Mouse (Mus musculus) neural tube, embryonic 15.5 days (tissue): Measurements from ENCODE around the gene Prss28. TPM values are rescaled to one million over a fixed set of nuclear protein-coding genes. Genes with fewer than 3 reads are reported as not detected.
A peak's percentile ranks its signal among the peaks of the same experiment; 100 is the strongest.

Source experiments
- ATAC-seq: fragments of 200-750 bp; cut with Nextera tagmentation; 2 replicates; pipeline ENCODE4 v1.8.0; 2017; ENCODE audit warnings: mild to moderate bottlenecking, moderate TSS enrichment, moderate library complexity; ENCODE audit not compliant: low FRiP score
- H3K27ac ChIP-seq: fragments of 300-500 bp; sonication (generic); replicated peaks from 2 replicates; pipeline ENCODE4 v1.5.1; 2015; ENCODE audit warnings: mild to moderate bottlenecking, inconsistent platforms
- H3K27me3 ChIP-seq: fragments of 300-500 bp; sonication (generic); replicated peaks from 2 replicates; pipeline ENCODE4 v1.6.1; 2015; ENCODE audit warnings: inconsistent platforms
- H3K36me3 ChIP-seq: fragments of 300-500 bp; sonication (generic); 2 replicates; pipeline ENCODE4 v1.6.1; 2015; ENCODE audit warnings: inconsistent platforms
- H3K4me1 ChIP-seq: fragments of 300-500 bp; sonication (generic); 2 replicates; pipeline ENCODE4 v1.6.1; 2015; ENCODE audit warnings: inconsistent platforms
- H3K4me2 ChIP-seq: fragments of 300-500 bp; sonication (generic); 2 replicates; pipeline ENCODE4 v1.6.1; 2015; ENCODE audit warnings: inconsistent platforms, mild to moderate bottlenecking, moderate library complexity
- H3K4me3 ChIP-seq: fragments of 300-500 bp; sonication (generic); replicated peaks from 2 replicates; pipeline ENCODE4 v1.5.1; 2015; ENCODE audit warnings: mild to moderate bottlenecking, inconsistent platforms
- H3K9ac ChIP-seq: fragments of 300-500 bp; sonication (generic); replicated peaks from 2 replicates; pipeline ENCODE4 v1.6.1; 2015; ENCODE audit warnings: mild to moderate bottlenecking, inconsistent platforms
- H3K9me3 ChIP-seq: fragments of 300-500 bp; sonication (generic); replicated peaks from 2 replicates; pipeline ENCODE4 v1.6.1; 2016; ENCODE audit warnings: inconsistent platforms
- WGBS: fragments of 180-500 bp; shearing (Covaris S2); methylation state at CpG from one replicate; pipeline ENCODE4 v1.1.7; 2015; ENCODE audit warnings: mixed read lengths; 5-methylcytosine and 5-hydroxymethylcytosine counted together
- polyA plus RNA-seq: library from polyadenylated mRNA; unstranded; fragments of >200 nt; fragmentation: Nextera tagmentation; extraction: Ambion mirVana; gene quantifications from 2 replicates; pipeline ENCODE4 v1.2.1, GENCODE M21; 2015

The Prss28 gene
- polyA plus RNA-seq, result not detected in 2 replicates

DNA sequence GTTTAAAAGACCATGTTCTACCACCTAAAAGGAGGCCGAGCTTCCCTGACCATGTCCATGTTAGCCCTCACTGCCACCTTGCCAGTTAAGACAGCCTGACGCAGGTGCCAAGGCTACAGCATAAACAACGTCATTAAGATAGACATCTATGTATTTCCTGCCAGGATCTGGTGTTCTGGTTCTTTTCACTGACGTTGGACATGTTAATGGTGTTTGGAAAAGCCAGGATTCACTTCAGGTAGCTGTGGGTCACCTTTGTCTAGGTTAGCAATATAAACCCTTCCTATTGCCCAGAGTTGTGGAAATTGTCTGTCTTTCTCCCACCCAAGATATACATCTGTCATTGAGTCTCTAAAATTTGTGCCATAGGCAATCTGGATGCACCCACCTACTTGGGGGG, at the start of gene Prss28:
Prss28 (plus strand) TSS at position 301 of the 400 bp plus-strand sequence.
- H3K9ac ChIP-seq, result no peak within 1 kb of the TSS
- WGBS, result 78% methylated on average over 4 of the region's 4 CpGs

DNA sequence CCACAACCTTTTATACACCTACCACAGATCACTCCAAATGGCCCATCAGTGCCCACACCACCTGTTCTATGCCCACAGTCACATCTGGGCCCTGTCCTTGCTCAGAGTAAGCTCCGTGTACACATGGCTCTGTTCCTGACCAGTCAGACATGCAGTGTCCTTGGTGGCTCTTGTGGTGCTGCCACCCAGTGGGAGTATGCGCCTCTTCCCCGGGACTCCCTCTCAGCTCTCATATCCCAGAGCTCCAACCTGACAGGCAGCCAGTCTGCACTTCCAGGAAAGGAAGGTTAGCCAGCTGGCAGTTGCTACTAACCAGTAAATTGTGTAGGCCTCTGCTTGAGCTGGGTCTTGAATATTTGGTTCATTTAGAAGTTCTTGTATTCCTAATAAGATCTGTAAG, 44.0 kb upstream of the Prss28 start:
- no peaks in the 10 kb centered on the region for H3K9me3 ChIP-seq
- H3K36me3 ChIP-seq, result peaks cover 80% of the 10 kb centered on the region
- H3K27ac ChIP-seq, result no peak overlapping the region
- peaks cover 3% of the 10 kb centered on the region for H3K4me1 ChIP-seq
- no peak overlapping the region for H3K9ac ChIP-seq
- no peaks in the 10 kb centered on the region for H3K27me3 ChIP-seq
- H3K4me3 ChIP-seq, result no peak overlapping the region
- 63% methylated on average over 3 of the region's 3 CpGs for WGBS
- H3K4me2 ChIP-seq, result no peak overlapping the region
- ATAC-seq, result no peak

More for the DNA sequence above, at the start of gene Prss28:
- no peak for ATAC-seq
- no peak within 1 kb of the TSS for H3K4me2 ChIP-seq
- no peak within 1 kb of the TSS for H3K27ac ChIP-seq
- no peak within 1 kb of the TSS for H3K4me3 ChIP-seq
- H3K4me1 ChIP-seq, result no peaks in the 10 kb centered on the region
- H3K36me3 ChIP-seq, result no peaks in the 10 kb centered on the region
- H3K9me3 ChIP-seq, result no peaks in the 10 kb centered on the region
- no peaks in the 10 kb centered on the region for H3K27me3 ChIP-seq

DNA sequence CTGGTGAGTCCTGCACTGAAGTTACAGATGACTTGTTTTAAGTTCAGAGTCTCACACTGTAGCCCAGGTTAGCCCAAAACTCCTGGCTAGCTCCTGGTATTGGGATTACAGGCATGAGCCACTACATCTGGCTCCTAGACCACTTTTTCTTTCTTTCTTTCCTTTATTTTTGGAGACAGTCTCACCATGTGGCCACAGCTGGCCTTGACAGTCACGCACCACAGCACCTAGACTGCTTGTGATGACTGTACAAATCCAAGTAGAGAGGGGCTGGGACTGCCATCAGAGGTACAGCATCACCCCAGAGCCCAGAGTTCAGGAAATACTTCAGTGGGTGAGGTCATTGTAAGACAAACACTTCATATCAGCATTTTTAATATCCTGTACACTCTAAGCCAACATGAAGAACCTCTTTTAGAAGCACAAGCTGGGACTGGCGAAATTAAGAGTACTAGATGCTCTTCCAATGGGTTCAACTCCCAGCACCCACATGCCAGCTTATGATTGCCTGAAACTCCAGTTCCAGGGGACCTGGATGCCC, 37.6 kb upstream of the Prss28 start:
- 92% methylated on average over 2 of the region's 2 CpGs for WGBS

DNA sequence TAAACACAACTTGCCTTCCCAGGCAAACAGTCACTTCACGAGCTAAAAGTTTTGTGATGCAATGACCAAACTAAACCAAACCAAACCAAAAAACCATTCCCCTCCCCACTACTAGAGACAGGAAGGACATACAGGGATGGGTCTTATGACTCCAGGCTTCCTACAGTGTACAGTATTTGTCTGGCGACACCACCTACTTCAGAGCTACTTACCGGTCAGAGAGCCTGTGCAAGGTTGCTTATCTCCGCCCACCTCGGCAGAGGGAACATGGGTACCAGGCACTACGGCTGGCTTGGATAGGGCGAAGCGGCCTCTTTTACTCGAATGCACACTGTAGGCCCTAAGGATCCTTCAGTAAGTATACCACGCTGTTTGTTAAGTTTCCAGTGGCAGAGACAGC, 36.1 kb upstream of the Prss28 start:
- H3K27me3 ChIP-seq, result no peaks in the 10 kb centered on the region
- H3K4me1 ChIP-seq, result peaks cover 42% of the 10 kb centered on the region
- H3K9ac ChIP-seq, result peak overlapping the region; percentile 79
- H3K4me2 ChIP-seq, result peak overlapping the region; percentile 97
- 0% methylated on average over 10 of the region's 10 CpGs for WGBS
- peaks cover 21% of the 10 kb centered on the region for H3K36me3 ChIP-seq
- ATAC-seq, result no peak
- peak overlapping the region; percentile 74 for H3K4me3 ChIP-seq
- peak overlapping the region; percentile 99 for H3K27ac ChIP-seq
- H3K9me3 ChIP-seq, result no peaks in the 10 kb centered on the region

More for the DNA sequence above, 37.6 kb upstream of the Prss28 start:
- H3K36me3 ChIP-seq, result peaks cover 36% of the 10 kb centered on the region
- peak overlapping the region; percentile 74 for H3K4me3 ChIP-seq
- H3K4me1 ChIP-seq, result peaks cover 42% of the 10 kb centered on the region
- no peak overlapping the region for H3K27ac ChIP-seq
- no peaks in the 10 kb centered on the region for H3K27me3 ChIP-seq
- H3K9me3 ChIP-seq, result no peaks in the 10 kb centered on the region
- ATAC-seq, result no peak
- H3K9ac ChIP-seq, result no peak overlapping the region
- H3K4me2 ChIP-seq, result peak overlapping the region; percentile 97

DNA sequence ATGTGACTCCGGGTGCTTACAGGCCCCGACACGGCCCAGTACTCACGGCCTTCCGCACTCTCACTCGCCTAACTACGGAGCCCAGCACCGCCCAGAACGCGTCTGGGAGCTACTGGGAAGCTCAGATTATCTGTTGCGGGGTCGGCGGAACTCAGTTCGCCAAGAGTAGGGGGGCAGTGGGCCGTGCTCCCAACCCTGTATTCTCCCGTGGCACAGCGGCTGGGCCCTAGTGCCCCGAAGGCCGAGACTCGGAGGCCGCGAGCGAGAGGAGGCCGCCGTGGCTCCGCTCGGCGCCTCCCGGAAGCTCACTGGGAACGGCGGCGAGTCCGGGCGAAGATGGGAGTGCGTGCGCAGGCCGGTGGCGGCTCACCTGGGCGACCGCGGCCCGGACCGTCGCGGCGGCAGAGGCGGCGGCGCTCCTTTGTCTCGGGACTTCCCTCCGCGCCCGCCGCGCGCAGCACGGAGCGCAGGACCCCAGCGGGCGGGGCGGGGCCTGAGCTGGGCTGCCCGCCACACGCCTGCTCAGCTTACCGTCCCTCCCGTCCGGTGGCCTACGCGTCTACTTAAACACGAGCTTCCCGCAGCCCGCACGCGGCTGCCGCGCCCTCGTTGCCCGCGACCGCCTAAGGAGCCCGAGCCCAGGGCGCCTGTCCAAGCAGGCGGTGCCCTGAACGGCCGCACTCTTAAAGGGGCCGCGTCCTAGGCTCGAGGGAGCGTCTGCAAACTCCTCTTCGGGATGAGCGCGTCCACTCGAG, 35.3 kb upstream of the Prss28 start:
- peaks cover 42% of the 10 kb centered on the region for H3K4me1 ChIP-seq
- H3K27ac ChIP-seq, result peak overlapping the region; percentile 99
- H3K4me3 ChIP-seq, result peak overlapping the region; percentile 74
- peak overlapping the region; percentile 97 for H3K4me2 ChIP-seq
- peak overlapping the region; percentile 79 for H3K9ac ChIP-seq
- under 1% methylated on average over 86 of the region's 92 CpGs for WGBS
- H3K27me3 ChIP-seq, result 0 out of 2 replicates have a peak, but pooled peaks cover 2% of the 10 kb centered on the region
- no peaks in the 10 kb centered on the region for H3K9me3 ChIP-seq
- peaks cover 13% of the 10 kb centered on the region for H3K36me3 ChIP-seq
- peak; percentile 92 for ATAC-seq

DNA sequence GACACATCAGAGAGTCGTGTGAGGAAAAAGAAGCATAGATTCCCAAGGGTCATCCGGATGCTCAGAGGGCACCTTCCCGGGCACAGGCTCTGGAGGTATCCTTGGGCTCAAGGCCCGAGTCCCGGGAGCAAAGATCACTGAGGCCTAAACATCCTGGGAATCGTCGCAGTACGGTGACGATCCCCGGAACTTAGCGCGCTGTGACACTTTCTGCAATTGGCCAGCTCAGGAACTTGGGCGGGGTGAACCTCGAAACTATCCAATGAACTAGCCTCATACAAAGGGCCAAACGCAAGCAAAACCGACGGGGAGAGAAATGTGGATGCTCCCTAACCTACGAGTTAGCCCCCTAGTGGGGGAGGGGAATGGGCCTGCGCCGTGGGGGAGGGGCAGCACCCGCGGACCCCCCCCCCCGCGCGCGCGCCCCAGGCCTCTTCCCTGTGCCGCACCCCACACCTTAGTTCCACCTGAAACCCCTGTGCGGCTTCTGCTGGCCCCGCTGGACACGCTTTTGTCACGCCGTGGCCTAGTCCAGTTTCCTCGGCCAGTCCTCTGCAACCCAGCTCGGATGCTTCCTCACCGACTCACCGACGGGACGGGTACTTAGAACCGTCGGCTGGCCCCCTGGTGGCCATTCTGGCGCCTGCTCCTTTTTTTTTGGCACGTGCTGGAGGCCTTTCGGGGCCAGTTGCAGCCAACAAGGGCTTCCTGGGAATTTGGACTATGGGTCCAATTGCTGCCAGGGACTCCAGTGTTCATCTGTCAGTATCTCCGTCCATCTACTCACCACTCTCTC, 34.5 kb upstream of the Prss28 start:
- H3K27ac ChIP-seq, result peak overlapping the region; percentile 99
- H3K9me3 ChIP-seq, result no peaks in the 10 kb centered on the region
- ATAC-seq, result peak; percentile 84
- H3K4me2 ChIP-seq, result peak overlapping the region; percentile 56
- H3K4me3 ChIP-seq, result peak overlapping the region; percentile 74
- WGBS, result under 1% methylated on average over 34 of the region's 45 CpGs
- H3K9ac ChIP-seq, result peak overlapping the region; percentile 79
- peaks cover 42% of the 10 kb centered on the region for H3K4me1 ChIP-seq
- H3K27me3 ChIP-seq, result peaks cover 2% of the 10 kb centered on the region; the same call in 1 of the 2 replicates
- H3K36me3 ChIP-seq, result peaks cover 6% of the 10 kb centered on the region

DNA sequence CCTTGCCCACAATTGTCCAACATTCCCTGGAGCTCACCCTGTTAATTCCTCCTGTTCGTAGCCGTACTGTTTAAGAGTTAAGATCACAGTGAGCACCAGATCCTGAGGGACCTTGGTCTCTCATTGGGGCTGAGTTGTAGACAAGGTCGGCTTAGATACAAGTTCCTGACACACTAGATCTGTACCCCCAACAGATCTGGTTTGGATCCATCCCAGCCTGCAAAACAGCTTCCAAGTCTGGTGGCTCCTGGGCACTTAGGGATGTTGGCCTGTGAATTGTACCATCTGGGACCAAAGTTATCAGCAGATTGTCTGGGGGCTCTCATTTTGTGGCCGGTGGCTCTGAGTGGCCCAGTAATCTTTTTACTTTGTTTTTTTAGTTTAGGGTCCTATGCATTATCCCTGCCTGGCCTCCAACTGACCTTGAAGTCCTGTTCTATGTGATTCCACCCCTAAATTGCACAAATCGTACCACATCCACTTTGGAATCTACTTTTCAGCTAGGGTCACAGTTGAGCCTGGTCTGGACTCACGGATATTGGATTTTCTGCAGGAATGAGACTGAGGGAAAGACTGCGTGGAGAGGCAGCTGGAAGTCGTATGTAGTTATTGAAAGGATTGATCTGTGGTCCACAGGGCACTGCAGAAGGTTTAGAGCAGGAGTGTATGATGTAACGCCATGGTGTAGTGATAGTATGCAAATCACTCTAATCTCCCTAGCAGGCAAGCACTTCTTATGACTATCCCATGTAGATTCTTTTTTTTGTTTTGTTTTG, 33.7 kb upstream of the Prss28 start, which contains the start of gene Ube2i:
Ube2i (minus strand) TSS at position 52 of the 776 bp plus-strand sequence.
- H3K36me3 ChIP-seq, result no peaks in the 10 kb centered on the region
- peaks cover 2% of the 10 kb centered on the region; the same call in 1 of the 2 replicates for H3K27me3 ChIP-seq
- peaks cover 36% of the 10 kb centered on the region for H3K4me1 ChIP-seq
- no peak for ATAC-seq
- peak within 1 kb of the TSS; percentile 99 for H3K27ac ChIP-seq
- H3K9ac ChIP-seq, result peak within 1 kb of the TSS; percentile 79
- peak within 1 kb of the TSS; percentile 56 for H3K4me2 ChIP-seq
- peak within 1 kb of the TSS; percentile 74 for H3K4me3 ChIP-seq
- no peaks in the 10 kb centered on the region for H3K9me3 ChIP-seq
- WGBS, result 81% methylated on average over 9 of the region's 9 CpGs

DNA sequence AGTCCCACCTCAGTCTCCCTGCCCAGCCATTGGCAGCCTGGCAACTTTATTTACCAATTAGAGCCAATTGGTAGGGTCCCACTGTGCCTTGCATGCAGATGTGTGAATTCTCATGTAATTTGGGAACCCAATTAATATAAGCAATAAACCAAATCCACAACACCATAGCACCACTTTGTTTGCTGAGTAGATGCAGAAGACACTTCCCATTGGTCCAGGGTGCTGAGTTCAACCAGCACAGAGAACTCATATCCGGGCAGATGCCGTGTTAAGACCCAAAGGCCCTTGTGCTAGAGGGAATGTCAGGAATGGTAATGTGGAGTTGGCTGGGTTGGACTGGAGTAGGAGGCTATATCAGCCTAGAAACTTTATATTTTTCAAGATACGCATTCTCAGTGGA, 32.6 kb upstream of the Prss28 start:
- Histone ChIP-seq H3K27ac (no peak overlapping the region), H3K4me3 (no peak overlapping the region), H3K9me3 (no peaks in the 10 kb centered on the region), H3K4me2 (no peak overlapping the region), H3K9ac (no peak overlapping the region), H3K27me3 (peaks cover 2% of the 10 kb centered on the region; the same call in 1 of the 2 replicates), H3K4me1 (peaks cover 26% of the 10 kb centered on the region), H3K36me3 (no peaks in the 10 kb centered on the region)
- no peak for ATAC-seq
- 89% methylated on average over 3 of the region's 3 CpGs for WGBS

DNA sequence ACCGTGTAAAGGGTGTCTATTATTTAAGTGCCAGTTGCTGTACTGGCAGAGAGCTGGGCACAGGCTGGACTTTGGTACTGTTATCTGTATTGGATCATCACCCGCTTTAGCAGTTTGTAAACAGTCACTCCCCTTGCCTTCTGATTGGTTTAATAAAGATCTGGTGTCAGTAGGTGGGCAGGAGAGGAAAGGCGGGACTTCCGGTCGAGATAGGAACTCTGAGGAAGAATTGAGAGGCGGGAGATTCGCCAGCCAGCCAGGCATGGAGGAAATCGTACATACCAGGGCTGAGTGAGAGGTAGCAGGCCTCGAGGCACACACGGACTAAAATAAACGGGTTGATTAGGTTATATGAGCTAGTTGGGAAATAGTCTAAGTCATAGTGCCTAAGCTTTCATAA, 26.3 kb upstream of the Prss28 start:
- no peak overlapping the region for H3K4me3 ChIP-seq
- H3K27me3 ChIP-seq, result peaks cover 2% of the 10 kb centered on the region; the same call in 1 of the 2 replicates
- no peak overlapping the region for H3K9ac ChIP-seq
- peak overlapping the region; percentile 13; the same call in 1 of the 2 replicates for H3K4me2 ChIP-seq
- no peaks in the 10 kb centered on the region for H3K9me3 ChIP-seq
- no peak overlapping the region for H3K27ac ChIP-seq
- H3K4me1 ChIP-seq, result no peaks in the 10 kb centered on the region
- ATAC-seq, result no peak
- 54% methylated on average over 11 of the region's 11 CpGs for WGBS
- no peaks in the 10 kb centered on the region for H3K36me3 ChIP-seq

DNA sequence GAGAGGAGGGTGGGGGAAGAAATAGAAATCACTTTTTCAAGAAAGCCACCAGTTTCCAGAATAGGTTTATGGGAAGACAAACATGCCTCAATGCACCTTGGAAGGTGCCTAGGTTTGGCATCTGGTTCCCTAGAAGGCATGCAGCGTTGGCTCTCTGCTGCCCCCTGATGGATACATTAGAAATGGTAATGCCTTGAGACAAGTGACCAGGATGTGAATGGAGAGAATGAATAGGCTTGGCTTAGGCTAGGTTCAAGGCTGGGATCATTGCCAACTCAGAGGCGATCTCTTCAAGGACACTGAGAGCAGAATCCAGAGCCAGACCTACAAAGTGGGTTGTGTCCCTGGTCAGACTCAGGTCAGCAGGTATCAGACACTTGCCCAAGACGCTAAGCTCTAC, 23.4 kb upstream of the Prss28 start:
- ATAC-seq, result no peak
- 29% methylated on average over 3 of the region's 3 CpGs for WGBS
- H3K4me3 ChIP-seq, result no peak overlapping the region

DNA sequence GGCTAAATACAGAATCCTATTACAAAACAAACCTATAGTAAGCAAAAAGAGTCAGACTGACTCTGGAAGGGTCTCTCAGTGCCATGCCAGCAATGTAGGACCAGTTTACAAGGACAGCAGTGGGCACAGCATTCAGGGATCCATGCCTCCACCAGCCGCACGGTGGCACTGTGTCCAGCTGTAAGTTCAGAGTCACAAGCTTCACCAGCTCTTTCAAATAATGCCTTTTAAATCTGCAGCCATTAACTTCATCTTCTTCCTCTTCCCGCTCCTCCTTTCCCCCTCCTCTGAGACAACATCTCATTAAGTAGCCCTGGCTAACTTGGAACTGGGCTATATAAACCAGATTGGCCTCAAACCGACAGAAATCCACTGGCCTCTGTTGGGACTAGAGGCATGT, 19.6 kb upstream of the Prss28 start:
- no peak overlapping the region for H3K4me3 ChIP-seq
- no peaks in the 10 kb centered on the region for H3K36me3 ChIP-seq
- no peaks in the 10 kb centered on the region for H3K9me3 ChIP-seq
- no peak for ATAC-seq
- no peak overlapping the region for H3K27ac ChIP-seq
- no peak overlapping the region for H3K9ac ChIP-seq
- no peak overlapping the region for H3K4me2 ChIP-seq
- no peaks in the 10 kb centered on the region for H3K27me3 ChIP-seq
- no peaks in the 10 kb centered on the region for H3K4me1 ChIP-seq
- WGBS, result 16% methylated on average over 4 of the region's 4 CpGs

More for the DNA sequence above, 23.4 kb upstream of the Prss28 start:
- no peaks in the 10 kb centered on the region for H3K36me3 ChIP-seq
- H3K4me2 ChIP-seq, result no peak overlapping the region
- no peaks in the 10 kb centered on the region for H3K27me3 ChIP-seq
- H3K9ac ChIP-seq, result no peak overlapping the region
- H3K27ac ChIP-seq, result no peak overlapping the region
- no peaks in the 10 kb centered on the region for H3K9me3 ChIP-seq
- H3K4me1 ChIP-seq, result no peaks in the 10 kb centered on the region
